Mouse (Mus musculus) stomach, postnatal 0 days (tissue): ENCODE measurements around the gene Zfp804a.

Experiments used
- CTCF ChIP-seq: IDR thresholded peaks from 2 replicates; pipeline ENCODE4 v1.5.1; 2016; ENCODE audit warnings: antibody characterized with exemption, low read depth, mild to moderate bottlenecking, moderate library complexity
- EP300 ChIP-seq: optimal IDR thresholded peaks from 2 replicates; pipeline ENCODE3; 2016; ENCODE audit warnings: antibody characterized with exemption

GRCm38 (mm10) chr2:82051635-82052034 lies 1.4 kb upstream of the Zfp804a start:
- TF ChIP-seq CTCF (no peak), EP300 (no peak)
